Mouse (Mus musculus) CH12.LX (cell line): ENCODE measurements around the gene Timp3. TPM values are rescaled to one million over a fixed set of nuclear protein-coding genes. Genes with fewer than 3 reads are reported as not detected.
A peak's percentile ranks its signal among the peaks of the same experiment; 100 is the strongest.

ENCODE experiments used
- DNase-seq: peaks from one replicate; pipeline ENCODE4 v3.0.0-alpha.2; 2013; ENCODE audit errors: extremely low read depth
- H3K27ac ChIP-seq: 2 replicates; pipeline ENCODE4 v1.5.1; 2012; ENCODE audit warnings: low read depth, mild to moderate bottlenecking, control low read depth, moderate library complexity; ENCODE audit not compliant: insufficient read depth
- H3K27me3 ChIP-seq: replicated peaks from 2 replicates; pipeline ENCODE3; 2012; ENCODE audit warnings: inconsistent platforms
- H3K36me3 ChIP-seq, 2 experiments: replicated peaks in 1 of 2; 2 replicates each; pipeline versions ENCODE3 to v1.6.1; 2012; ENCODE audit warnings: inconsistent platforms in 1 of 2, low read length in 1 of 2, mild to moderate bottlenecking in 1 of 2, mixed read lengths in 1 of 2, moderate library complexity in 1 of 2; ENCODE audit not compliant: control insufficient read depth in 1 of 2, insufficient read depth in 1 of 2
- H3K4me1 ChIP-seq, 2 experiments: 2 replicates each; pipeline ENCODE4 v1.6.1; 2012; ENCODE audit warnings: inconsistent platforms in 1 of 2, moderate library complexity in 1 of 2; ENCODE audit not compliant: insufficient read depth in 2 of 2, control insufficient read depth in 1 of 2
- H3K4me2 ChIP-seq: 2 replicates; pipeline ENCODE4 v1.6.1; 2012; ENCODE audit warnings: low read depth, mild to moderate bottlenecking, control low read depth; ENCODE audit not compliant: poor library complexity, insufficient read depth, severe bottlenecking
- H3K4me3 ChIP-seq, 3 experiments: fragments of 150-350 bp in 1 of 3; sonication (generic) in 1 of 3; replicated peaks in 1 of 3; 2 replicates each; pipeline versions ENCODE3 to v1.5.1; 2011 to 2012; ENCODE audit warnings: low read depth in 2 of 3, low read length in 2 of 3, mild to moderate bottlenecking in 2 of 3, moderate library complexity in 2 of 3, control low read depth in 1 of 3, improper control_type of control experiment in 1 of 3, inconsistent platforms in 1 of 3, mixed read lengths in 1 of 3; ENCODE audit not compliant: poor library complexity in 1 of 3
- H3K79me2 ChIP-seq: replicated peaks from 2 replicates; pipeline ENCODE4 v1.6.1; 2012; ENCODE audit warnings: mild to moderate bottlenecking, moderate library complexity; ENCODE audit not compliant: control insufficient read depth, poor library complexity, insufficient read depth, severe bottlenecking; ENCODE audit errors: extremely low read depth
- H3K9ac ChIP-seq: 2 replicates; pipeline ENCODE4 v1.6.1; 2012; ENCODE audit warnings: low read depth, mild to moderate bottlenecking, control low read depth, moderate library complexity; ENCODE audit not compliant: insufficient read depth
- H3K9me3 ChIP-seq: replicated peaks from 2 replicates; pipeline ENCODE3; 2012; ENCODE audit warnings: low read length, inconsistent platforms, mixed read lengths
- BHLHE40 ChIP-seq: IDR thresholded peaks from 2 replicates; pipeline ENCODE4 v1.6.1; 2011; ENCODE audit warnings: mild to moderate bottlenecking, low read depth, low read length, improper control_type of control experiment
- CHD1 ChIP-seq: IDR thresholded peaks from 2 replicates; pipeline ENCODE4 v1.6.1; 2012; ENCODE audit warnings: low read depth, low read length, improper control_type of control experiment, inconsistent platforms
- CHD2 ChIP-seq: IDR thresholded peaks from 2 replicates; pipeline ENCODE4 v1.6.1; 2011; ENCODE audit warnings: low read length, improper control_type of control experiment
- CTCF ChIP-seq, 2 experiments: IDR thresholded peaks in 1 of 2; conservative IDR thresholded peaks in 1 of 2; 2 replicates each; pipeline ENCODE4 v1.5.1; 2011 to 2012; ENCODE audit warnings: low read depth in 2 of 2, low read length in 2 of 2, improper control_type of control experiment in 1 of 2, inconsistent platforms in 1 of 2, mild to moderate bottlenecking in 1 of 2, moderate library complexity in 1 of 2
- ELF1 ChIP-seq: IDR thresholded peaks from 2 replicates; pipeline ENCODE4 v1.6.1; 2014; ENCODE audit warnings: low read depth, mild to moderate bottlenecking, inconsistent platforms, low read length, improper control_type of control experiment
- ETS1 ChIP-seq: conservative IDR thresholded peaks from 2 replicates; pipeline ENCODE4 v1.6.1; 2012; ENCODE audit warnings: low read depth, mild to moderate bottlenecking, inconsistent platforms, low read length, improper control_type of control experiment, moderate library complexity
- GABPA ChIP-seq: IDR thresholded peaks from 2 replicates; pipeline ENCODE4 v1.6.1; 2012; ENCODE audit warnings: low read depth, low read length, improper control_type of control experiment, inconsistent platforms; ENCODE audit not compliant: insufficient replicate concordance
- IRF4 ChIP-seq: IDR thresholded peaks from 2 replicates; pipeline ENCODE4 v1.6.1; 2014; ENCODE audit warnings: low read depth, mild to moderate bottlenecking, inconsistent platforms, low read length, improper control_type of control experiment
- JUN ChIP-seq: IDR thresholded peaks from 2 replicates; pipeline ENCODE4 v1.6.1; 2011; ENCODE audit warnings: low read depth, mild to moderate bottlenecking, low read length, improper control_type of control experiment, moderate library complexity; ENCODE audit not compliant: insufficient read depth
- MAX ChIP-seq: IDR thresholded peaks from 2 replicates; pipeline ENCODE4 v1.6.1; 2011; ENCODE audit warnings: low read length, improper control_type of control experiment
- MEF2A ChIP-seq: IDR thresholded peaks from 2 replicates; pipeline ENCODE4 v1.6.1; 2014; ENCODE audit warnings: low read depth, mild to moderate bottlenecking, inconsistent platforms, low read length, improper control_type of control experiment, borderline replicate concordance
- NELFE ChIP-seq: IDR thresholded peaks from 2 replicates; pipeline ENCODE4 v1.6.1; 2011; ENCODE audit warnings: low read depth, low read length, improper control_type of control experiment
- PAX5 ChIP-seq: IDR thresholded peaks from 2 replicates; pipeline ENCODE4 v1.6.1; 2012; ENCODE audit warnings: low read length, inconsistent platforms, mixed read lengths
- RAD21 ChIP-seq: IDR thresholded peaks from 2 replicates; pipeline ENCODE4 v1.6.1; 2011; ENCODE audit warnings: low read depth, mild to moderate bottlenecking, low read length, improper control_type of control experiment, moderate library complexity
- SMC3 ChIP-seq: IDR thresholded peaks from 2 replicates; pipeline ENCODE4 v1.6.1; 2011; ENCODE audit warnings: low read depth, low read length, improper control_type of control experiment
- TCF12 ChIP-seq: IDR thresholded peaks from 2 replicates; pipeline ENCODE4 v1.6.1; 2014; ENCODE audit warnings: low read depth, mild to moderate bottlenecking, inconsistent platforms, low read length, improper control_type of control experiment
- USF1 ChIP-seq: IDR thresholded peaks from 2 replicates; pipeline ENCODE4 v1.6.1; 2014; ENCODE audit warnings: low read depth, mild to moderate bottlenecking, inconsistent platforms, low read length, improper control_type of control experiment
- USF2 ChIP-seq: conservative IDR thresholded peaks from 2 replicates; pipeline ENCODE4 v1.6.1; 2011; ENCODE audit warnings: low read depth, low read length, improper control_type of control experiment
- ZC3H11A ChIP-seq: IDR thresholded peaks from 2 replicates; pipeline ENCODE4 v1.6.1; 2012; ENCODE audit warnings: low read depth, mild to moderate bottlenecking, inconsistent platforms, low read length, improper control_type of control experiment
- ZKSCAN1 ChIP-seq: IDR thresholded peaks from 2 replicates; pipeline ENCODE4 v1.6.1; 2012; ENCODE audit warnings: low read depth, inconsistent platforms, low read length, improper control_type of control experiment, borderline replicate concordance
- ZNF384 ChIP-seq: IDR thresholded peaks from 2 replicates; pipeline ENCODE4 v1.6.1; 2012; ENCODE audit warnings: low read depth, low read length, improper control_type of control experiment, inconsistent platforms
- dilution Hi-C: fragments of 300-500 bp; cut with MboI; formaldehyde crosslinking; loops from 2 replicates; pipeline ENCODE4 v1.14.3; 2020; ENCODE audit warnings: low sequenced_read_pairs; ENCODE audit not compliant: extremely low pct_unique_long_range_greater_than_20kb, extremely low pct_ligation_motif_present
- in situ Hi-C: fragments of 300-500 bp; cut with MboI; formaldehyde crosslinking; loops from 3 replicates; pipeline ENCODE4 v1.14.3; 2019; ENCODE audit warnings: low sequenced_read_pairs, low pct_ligation_motif_present, low pct_unique_long_range_greater_than_20kb, mixed read lengths
- polyA plus RNA-seq: library from polyadenylated mRNA; unstranded; fragments of >175 nt; gene quantifications from 2 replicates; pipeline ENCODE4 v1.2.1, GENCODE M21; 2012; ENCODE audit warnings: low read depth; ENCODE audit not compliant: insufficient read length
- total RNA-seq, 2 experiments: library from RNA; depleted of rRNA; stranded (reverse); fragments of 300-350 nt in 1 of 2; fragments of >200 nt in 1 of 2; gene quantifications; 2 replicates each; pipeline ENCODE4 v1.2.3; 2012 to 2014

Gene Timp3
- total and polyA plus RNA-seq, 3 experiments = 0.09 to 0.17 TPM; not detected in 1

DNA sequence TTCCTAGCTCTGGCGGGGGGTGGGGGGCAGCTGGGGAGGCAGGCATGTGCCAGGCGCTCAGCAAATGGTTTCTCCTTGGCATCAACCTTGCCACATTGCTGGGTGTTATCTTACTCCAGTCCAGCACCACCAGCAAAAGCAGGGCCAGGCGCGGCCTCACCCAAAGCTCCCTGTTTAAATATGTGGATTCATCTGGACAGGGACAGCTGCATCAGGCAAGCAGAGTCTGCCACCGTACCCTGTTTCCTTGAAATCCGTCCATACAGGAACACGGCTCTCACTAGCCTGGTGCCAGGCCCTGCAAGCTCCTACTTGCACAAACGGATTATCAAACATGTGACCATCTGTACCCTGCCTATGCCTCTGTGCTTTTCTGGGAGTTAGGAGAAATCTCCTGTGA, 21.0 kb downstream of the Timp3 start:
- Histone ChIP-seq H3K27ac (no peak overlapping the region), H3K9me3 (no peaks in the 10 kb centered on the region), H3K4me1 (peaks cover 0 to 15% of the 10 kb centered on the region in 2 experiments; a peak in 2 of 4 replicates), H3K4me3 (no peak overlapping the region), H3K36me3 (peaks cover 0 to 13% of the 10 kb centered on the region in 2 experiments), H3K79me2 (no peaks in the 10 kb centered on the region), H3K27me3 (no peaks in the 10 kb centered on the region), H3K9ac (no peak overlapping the region), H3K4me2 (no peak overlapping the region)
- in situ Hi-C loops (no loop called here), dilution Hi-C loops (no loop called here)
- no peak for DNase-seq
- TF ChIP-seq CHD2 (no peak), MAX (no peak), ZNF384 (no peak), USF2 (no peak), JUN (no peak), BHLHE40 (no peak), MEF2A (no peak), SMC3 (no peak), NELFE (no peak), CHD1 (no peak), IRF4 (no peak), USF1 (no peak), ZC3H11A (no peak), ELF1 (no peak), ETS1 (no peak), PAX5 (no peak), GABPA (no peak), TCF12 (no peak), ZKSCAN1 (no peak)

DNA sequence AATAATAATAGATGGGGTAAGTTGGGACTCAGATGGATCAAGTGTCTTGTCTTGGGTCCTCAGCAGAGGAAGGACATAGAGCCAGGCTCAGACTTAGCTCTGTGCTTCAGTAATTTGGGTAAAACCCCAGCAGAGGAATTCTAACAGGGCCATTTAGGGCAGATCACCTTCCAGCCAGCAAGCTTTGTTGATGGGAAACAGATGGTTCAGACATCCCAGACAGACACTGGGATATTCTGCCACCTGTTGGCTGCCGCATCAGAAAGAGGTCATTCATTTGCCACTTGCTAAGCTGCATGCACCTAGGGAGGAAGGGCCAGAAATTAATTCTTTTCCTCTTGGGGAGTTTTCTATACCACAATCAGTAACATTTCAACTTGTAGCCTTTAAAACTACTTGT, 21.8 kb downstream of the Timp3 start:
- H3K36me3 ChIP-seq = peaks cover 0 to 14% of the 10 kb centered on the region in 2 experiments

More for the DNA sequence above, 21.8 kb downstream of the Timp3 start:
- in situ Hi-C loops (no loop called here), dilution Hi-C loops (no loop called here)
- H3K4me3 ChIP-seq = no peak overlapping the region
- no peak for DNase-seq
- H3K79me2 ChIP-seq = no peaks in the 10 kb centered on the region
- H3K27ac ChIP-seq = no peak overlapping the region
- no peak overlapping the region for H3K9ac ChIP-seq
- H3K27me3 ChIP-seq = no peaks in the 10 kb centered on the region
- no peak overlapping the region for H3K4me2 ChIP-seq
- H3K4me1 ChIP-seq = peaks cover 0 to 8% of the 10 kb centered on the region in 2 experiments; a peak in 2 of 4 replicates
- TF ChIP-seq CTCF (conservative IDR thresholded peaks at IDR 0.05 in 1 of 2, IDR thresholded peaks at IDR 0.05 in 1 of 2; ENCODE audit: low read depth in 2 of 2, low read length in 2 of 2) (peak in 1 of 2 experiments; percentile 35; a peak in 2 of 4 replicates), SMC3 (peak; percentile 25), GABPA (no peak), RAD21 (peak; percentile 8), IRF4 (no peak)
- no peaks in the 10 kb centered on the region for H3K9me3 ChIP-seq
